Mouse (Mus musculus): ENCODE results near the gene Syt5. TPM values are rescaled to one million over a fixed set of nuclear protein-coding genes. Genes with fewer than 3 reads are reported as not detected.
"Not testable (repeated sequence)": the region's sequence is repeated elsewhere in the genome, so short reads cannot be mapped to it uniquely, and the experiment has no call there.

Syt5 gene
- polyA plus RNA-seq (2015; fragmentation: Nextera tagmentation; extraction: Ambion mirVana): 6.5 and 7.5 TPM in 2 replicates

GRCm38 (mm10) chr7:4547221-4547641, at the start of gene Syt5:
Syt5 (minus strand) TSS chr7:4547541.
- peak within 1 kb of the TSS; percentile 75 for H3K4me2 ChIP-seq
- H3K9ac ChIP-seq: peak within 1 kb of the TSS; percentile 33
- H3K27ac ChIP-seq: no peak within 1 kb of the TSS
- no peaks in the 10 kb centered on the region for H3K36me3 ChIP-seq
- peak; percentile 65 for ATAC-seq (replicated peaks; ENCODE audit: low FRiP score)
- 6% methylated on average over 33 of the region's 33 CpGs for WGBS
- no peaks in the 10 kb centered on the region for H3K9me3 ChIP-seq (replicated peaks)
- H3K4me1 ChIP-seq: peaks cover 16% of the 10 kb centered on the region
- peaks cover 9% of the 10 kb centered on the region for H3K27me3 ChIP-seq
- peak within 1 kb of the TSS; percentile 40 for H3K4me3 ChIP-seq (replicated peaks)

- H3K27me3 ChIP-seq; H3K9me3 ChIP-seq (replicated peaks); H3K36me3 ChIP-seq; H3K9ac ChIP-seq; ATAC-seq (replicated peaks; ENCODE audit: low FRiP score); H3K27ac ChIP-seq; H3K4me1 ChIP-seq; H3K4me3 ChIP-seq (replicated peaks); H3K4me2 ChIP-seq: not testable (repeated sequence)
- 74% methylated on average over 4 of the region's 4 CpGs for WGBS
These were observed 49.7 kb upstream of the Syt5 start for GRCm38 (mm10) chr7:4597046-4597445.

GRCm38 (mm10) chr7:4581481-4581880, 34.1 kb upstream of the Syt5 start:
- H3K4me3 ChIP-seq (replicated peaks); H3K36me3 ChIP-seq; H3K27me3 ChIP-seq; H3K9me3 ChIP-seq (replicated peaks); H3K4me1 ChIP-seq; H3K4me2 ChIP-seq; H3K9ac ChIP-seq; H3K27ac ChIP-seq; ATAC-seq (replicated peaks; ENCODE audit: low FRiP score): not testable (repeated sequence)
- 80% methylated on average over 3 of the region's 3 CpGs for WGBS

- ATAC-seq (replicated peaks; ENCODE audit: low FRiP score); H3K4me2 ChIP-seq; H3K27me3 ChIP-seq; H3K9me3 ChIP-seq (replicated peaks); H3K4me1 ChIP-seq; H3K27ac ChIP-seq; H3K4me3 ChIP-seq (replicated peaks); H3K36me3 ChIP-seq; H3K9ac ChIP-seq: not testable (repeated sequence)
- 64% methylated on average over 2 of the region's 2 CpGs for WGBS
These were observed 25.0 kb upstream of the Syt5 start for GRCm38 (mm10) chr7:4572361-4572760.

GRCm38 (mm10) chr7:4562660-4563059, 15.3 kb upstream of the Syt5 start:
- 95% methylated on average over 3 of the region's 3 CpGs for WGBS
- no peak for ATAC-seq (replicated peaks; ENCODE audit: low FRiP score)

GRCm38 (mm10) chr7:4557167-4557560, 9.8 kb upstream of the Syt5 start:
- Histone ChIP-seq H3K27me3 (0 out of 2 replicates have a peak, but pooled peaks cover 3% of the 10 kb centered on the region), H3K9ac (no peak overlapping the region), H3K27ac (no peak overlapping the region), H3K36me3 (no peaks in the 10 kb centered on the region), H3K4me3 (replicated peaks) (no peak overlapping the region), H3K4me1 (no peaks in the 10 kb centered on the region), H3K4me2 (0 out of 2 replicates have a peak overlapping the region, but pooled peaks have one; percentile 14), H3K9me3 (replicated peaks) (no peaks in the 10 kb centered on the region)
- 74% methylated on average over 6 of the region's 6 CpGs for WGBS
- no peak for ATAC-seq (replicated peaks; ENCODE audit: low FRiP score)

More at GRCm38 (mm10) chr7:4562660-4563059, 15.3 kb upstream of the Syt5 start:
- no peak overlapping the region for H3K9ac ChIP-seq
- no peak overlapping the region for H3K4me2 ChIP-seq
- no peak overlapping the region for H3K27ac ChIP-seq
- H3K9me3 ChIP-seq (replicated peaks): no peaks in the 10 kb centered on the region
- no peaks in the 10 kb centered on the region for H3K27me3 ChIP-seq
- H3K4me3 ChIP-seq (replicated peaks): no peak overlapping the region
- no peaks in the 10 kb centered on the region for H3K36me3 ChIP-seq
- H3K4me1 ChIP-seq: no peaks in the 10 kb centered on the region

GRCm38 (mm10) chr7:4556256-4557166, 9.2 kb upstream of the Syt5 start:
- no peak overlapping the region for H3K9ac ChIP-seq
- WGBS: 23% methylated on average over 15 of the region's 15 CpGs
- H3K4me3 ChIP-seq (replicated peaks): no peak overlapping the region
- no peaks in the 10 kb centered on the region for H3K4me1 ChIP-seq
- no peaks in the 10 kb centered on the region for H3K36me3 ChIP-seq
- H3K9me3 ChIP-seq (replicated peaks): no peaks in the 10 kb centered on the region
- H3K4me2 ChIP-seq: 0 out of 2 replicates have a peak overlapping the region, but pooled peaks have one; percentile 14
- H3K27ac ChIP-seq: no peak overlapping the region
- 0 out of 2 replicates have a peak, but pooled peaks cover 3% of the 10 kb centered on the region for H3K27me3 ChIP-seq
- peak; percentile 86 for ATAC-seq (replicated peaks; ENCODE audit: low FRiP score)

GRCm38 (mm10) chr7:4546591-4547131, 680 bp downstream of the Syt5 start:
- Histone ChIP-seq H3K27ac (no peak overlapping the region), H3K27me3 (peaks cover 9% of the 10 kb centered on the region), H3K4me2 (peak overlapping the region; percentile 75), H3K9ac (peak overlapping the region; percentile 33; the same call in 1 of the 2 replicates), H3K36me3 (no peaks in the 10 kb centered on the region), H3K4me3 (replicated peaks) (peak overlapping the region; percentile 40), H3K9me3 (replicated peaks) (no peaks in the 10 kb centered on the region), H3K4me1 (peaks cover 16% of the 10 kb centered on the region)
- WGBS: 3% methylated on average over 26 of the region's 26 CpGs
- ATAC-seq (replicated peaks; ENCODE audit: low FRiP score): peak; percentile 79

GRCm38 (mm10) chr7:4546050-4546449, 1.3 kb downstream of the Syt5 start:
- ATAC-seq (replicated peaks; ENCODE audit: low FRiP score): peak; percentile 16; the same call in 1 of the 2 replicates
- Histone ChIP-seq H3K4me2 (peak overlapping the region; percentile 75), H3K4me1 (peaks cover 16% of the 10 kb centered on the region), H3K27ac (no peak overlapping the region), H3K27me3 (peaks cover 9% of the 10 kb centered on the region), H3K4me3 (replicated peaks) (no peak overlapping the region), H3K36me3 (no peaks in the 10 kb centered on the region), H3K9ac (no peak overlapping the region), H3K9me3 (replicated peaks) (no peaks in the 10 kb centered on the region)
- 75% methylated on average over 15 of the region's 15 CpGs for WGBS

- H3K27me3 ChIP-seq: peaks cover 6% of the 10 kb centered on the region
- no peaks in the 10 kb centered on the region for H3K36me3 ChIP-seq
- 39% methylated on average over 17 of the region's 17 CpGs for WGBS
- H3K9ac ChIP-seq: no peak overlapping the region
- no peaks in the 10 kb centered on the region for H3K9me3 ChIP-seq (replicated peaks)
- no peak overlapping the region for H3K4me3 ChIP-seq (replicated peaks)
- peaks cover 10% of the 10 kb centered on the region for H3K4me1 ChIP-seq
- no peak overlapping the region for H3K4me2 ChIP-seq
- H3K27ac ChIP-seq: no peak overlapping the region
- ATAC-seq (replicated peaks; ENCODE audit: low FRiP score): no peak
These were observed 5.3 kb downstream of the Syt5 start for GRCm38 (mm10) chr7:4542013-4542412.

GRCm38 (mm10) chr7:4541344-4541743, 6.0 kb downstream of the Syt5 start:
- peaks cover 4% of the 10 kb centered on the region for H3K4me1 ChIP-seq
- no peaks in the 10 kb centered on the region for H3K9me3 ChIP-seq (replicated peaks)
- WGBS: 72% methylated on average over 5 of the region's 5 CpGs
- no peaks in the 10 kb centered on the region for H3K36me3 ChIP-seq
- H3K27me3 ChIP-seq: peaks cover under 1% of the 10 kb centered on the region; the same call in 1 of the 2 replicates
- no peak overlapping the region for H3K4me2 ChIP-seq
- ATAC-seq (replicated peaks; ENCODE audit: low FRiP score): no peak
- no peak overlapping the region for H3K9ac ChIP-seq
- H3K27ac ChIP-seq: no peak overlapping the region
- no peak overlapping the region for H3K4me3 ChIP-seq (replicated peaks)

GRCm38 (mm10) chr7:4539019-4539418, 8.3 kb downstream of the Syt5 start:
- ATAC-seq (replicated peaks; ENCODE audit: low FRiP score): no peak
- H3K4me3 ChIP-seq (replicated peaks): no peak overlapping the region
- no peaks in the 10 kb centered on the region for H3K36me3 ChIP-seq
- no peak overlapping the region for H3K9ac ChIP-seq
- no peaks in the 10 kb centered on the region for H3K4me1 ChIP-seq
- no peak overlapping the region for H3K27ac ChIP-seq
- WGBS: 67% methylated on average over 2 of the region's 2 CpGs
- no peaks in the 10 kb centered on the region for H3K9me3 ChIP-seq (replicated peaks)
- no peak overlapping the region for H3K4me2 ChIP-seq
- no peaks in the 10 kb centered on the region for H3K27me3 ChIP-seq

All from kidney, embryonic 15.5 days (tissue).